Mouse (Mus musculus): Measurements from ENCODE around the gene Cox15.
A peak's percentile ranks its signal among the peaks of the same experiment; 100 is the strongest.

The Cox15 gene

DNA sequence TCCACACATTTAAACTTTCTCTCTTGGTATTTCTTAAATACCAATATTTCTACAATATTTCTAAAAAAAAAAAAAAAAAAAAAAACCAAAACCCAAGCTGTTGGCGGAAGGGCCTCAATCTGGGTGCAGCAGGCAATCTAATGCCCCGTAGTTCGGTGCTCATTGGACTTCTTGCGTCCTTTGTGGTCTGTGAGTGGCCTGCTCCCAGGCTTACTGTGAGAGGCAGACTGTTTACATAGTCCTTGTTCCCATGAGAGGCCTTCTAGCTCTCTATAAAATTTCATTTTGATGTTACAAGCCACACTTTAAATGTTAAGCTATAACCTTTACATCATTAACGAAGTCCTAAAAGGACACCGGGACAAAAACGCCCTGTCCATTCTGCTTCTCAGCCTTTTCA, 44.6 kb downstream of the Cox15 start:
- no peak for DNase-seq (ENCODE audit: low spot score)

DNA sequence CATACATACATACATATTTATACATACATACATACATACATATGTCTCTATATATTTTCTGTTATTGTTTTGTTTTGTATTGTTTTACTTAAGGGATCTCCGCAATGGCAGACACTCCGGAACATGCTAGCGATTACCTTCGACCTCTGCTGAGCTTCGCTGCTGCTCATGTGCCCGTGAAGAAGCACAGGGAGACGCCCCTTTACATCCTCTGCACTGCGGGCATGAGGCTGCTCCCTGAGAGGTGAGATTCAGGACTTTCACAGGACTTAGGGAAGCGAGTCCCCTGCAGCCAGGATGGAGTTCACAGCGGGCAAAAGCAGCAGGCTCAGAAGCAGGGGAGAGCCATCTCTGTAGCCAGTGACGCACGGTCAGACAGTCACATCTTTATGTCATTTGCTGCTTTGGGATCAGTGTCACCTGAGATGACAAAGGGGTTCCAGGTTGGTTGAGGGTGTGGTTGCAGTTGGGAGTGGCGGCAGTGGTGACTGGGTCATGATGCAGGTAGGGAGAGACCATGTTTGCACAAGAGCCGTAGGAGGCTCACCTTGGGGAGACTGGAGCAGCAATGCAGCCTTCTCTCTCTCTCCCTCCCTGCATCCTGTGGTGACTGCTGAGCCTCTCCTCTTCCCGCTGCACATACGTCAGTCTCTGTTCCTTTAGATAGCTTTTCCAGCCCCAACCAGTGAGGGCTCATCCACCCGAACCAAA, 47.9 kb downstream of the Cox15 start:
- peak; percentile 36 for DNase-seq (ENCODE audit: low spot score)

DNA sequence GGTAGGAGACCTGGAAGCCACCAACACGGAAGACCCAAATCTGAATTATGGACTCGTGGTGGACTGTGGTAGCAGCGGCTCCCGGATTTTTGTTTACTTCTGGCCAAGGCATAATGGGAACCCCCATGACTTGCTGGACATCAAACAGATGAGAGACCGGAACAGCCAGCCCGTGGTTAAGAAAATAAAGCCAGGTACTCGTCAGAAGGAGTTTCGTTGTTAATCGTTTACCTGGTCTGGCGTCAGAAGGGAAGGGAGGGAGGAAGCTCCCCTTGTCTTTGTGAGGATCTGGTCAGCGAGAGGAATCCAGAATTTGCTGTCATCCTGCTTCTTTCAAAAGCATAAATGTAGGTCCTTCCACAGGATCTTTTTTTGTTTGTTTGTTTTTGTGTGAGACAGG, 48.6 kb downstream of the Cox15 start:
- DNase-seq (ENCODE audit: low spot score), result peak; percentile 79

- no peak for DNase-seq (ENCODE audit: low spot score)
Observed at GRCm38 (mm10) chr19:43699763-43700155, 53.0 kb downstream of the Cox15 start.

- no peak for DNase-seq (ENCODE audit: low spot score)
Observed at GRCm38 (mm10) chr19:43699021-43699762, 53.6 kb downstream of the Cox15 start.

- no peak for DNase-seq (ENCODE audit: low spot score)
Observed at GRCm38 (mm10) chr19:43697666-43698370, 55.0 kb downstream of the Cox15 start.

GRCm38 (mm10) chr19:43695514-43695964, 57.3 kb downstream of the Cox15 start:
- DNase-seq (ENCODE audit: low spot score), result no peak

- DNase-seq (ENCODE audit: low spot score), result no peak
Observed at GRCm38 (mm10) chr19:43692815-43693214, 60.0 kb downstream of the Cox15 start.

DNA sequence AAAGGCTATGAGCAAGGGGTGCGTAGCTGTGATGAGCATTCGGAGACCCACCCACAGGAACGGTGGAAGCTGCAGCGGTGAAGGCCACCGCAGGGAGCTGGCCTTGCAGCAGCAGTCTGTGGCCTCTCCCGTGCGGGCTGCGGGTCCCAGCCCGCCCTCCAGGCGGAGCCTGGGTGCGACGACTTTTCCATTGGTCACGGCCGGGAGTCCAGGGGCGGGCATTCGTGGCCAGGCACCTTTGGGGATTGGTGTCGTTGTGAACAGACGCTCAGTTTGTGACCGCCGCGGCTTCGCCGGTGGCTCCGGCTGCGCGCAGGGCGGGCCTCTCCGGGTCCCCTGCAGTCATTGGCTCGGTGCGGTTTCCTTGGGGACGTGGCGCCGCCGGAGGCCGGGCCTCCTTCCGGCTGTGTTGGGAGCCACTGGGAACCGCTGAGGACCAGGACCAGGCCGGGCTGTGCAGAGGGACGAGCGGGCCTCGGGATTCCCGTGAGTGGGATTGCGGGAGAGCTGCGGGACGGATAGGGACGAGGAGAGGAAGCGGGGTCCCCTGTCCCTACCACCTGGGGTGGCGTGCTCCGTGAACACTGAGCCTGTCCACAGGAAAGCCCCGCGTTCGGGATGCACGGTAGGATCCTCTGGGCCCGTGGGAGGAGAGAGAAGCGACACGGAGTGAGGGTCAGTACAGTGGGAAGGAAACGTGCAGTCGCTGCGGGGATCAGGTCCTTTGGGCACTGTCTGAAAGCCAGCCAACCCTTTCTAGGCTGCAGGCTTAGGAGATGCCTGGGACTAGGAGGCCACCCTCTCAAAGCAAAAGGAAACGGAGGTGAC, 63.2 kb downstream of the Cox15 start, which contains the start of gene Entpd7:
TSS of gene Entpd7 (plus strand) at position 254 of the 828 bp plus-strand sequence.
- DNase-seq (ENCODE audit: low spot score), result peak; percentile 97
